Mouse (Mus musculus) lung, embryonic 15.5 days (tissue): ENCODE measurements at regions not wholly inside any gene's neighbourhood (a gene's known extent, or its start where the extent isn't known, plus 50 kb on each side); places are given as distances from the start of the nearest gene placed in this dataset.

ENCODE experiments used
- ATAC-seq: fragments of 200-750 bp; cut with Nextera tagmentation; 2 replicates; pipeline ENCODE4 v1.8.0; 2017; ENCODE audit warnings: moderate number of reproducible peaks, borderline replicate concordance; ENCODE audit not compliant: low FRiP score, low TSS enrichment; ENCODE audit errors: extremely low read depth
- H3K27ac ChIP-seq: fragments of 300-500 bp; sonication (generic); 2 replicates; pipeline ENCODE4 v1.5.1; 2015; ENCODE audit warnings: moderate library complexity, mild to moderate bottlenecking, inconsistent platforms
- H3K27me3 ChIP-seq: fragments of 300-500 bp; sonication (generic); 2 replicates; pipeline ENCODE4 v1.6.1; 2015; ENCODE audit warnings: inconsistent platforms
- H3K36me3 ChIP-seq: fragments of 300-500 bp; sonication (generic); 2 replicates; pipeline ENCODE4 v1.6.1; 2015; ENCODE audit warnings: inconsistent platforms
- H3K4me1 ChIP-seq: fragments of 300-500 bp; sonication (generic); 2 replicates; pipeline ENCODE4 v1.6.1; 2015; ENCODE audit warnings: inconsistent platforms
- H3K4me2 ChIP-seq: fragments of 300-500 bp; sonication (generic); 2 replicates; pipeline ENCODE4 v1.6.1; 2015; ENCODE audit warnings: inconsistent platforms, mild to moderate bottlenecking, moderate library complexity
- H3K4me3 ChIP-seq: fragments of 300-500 bp; sonication (generic); 2 replicates; pipeline ENCODE4 v1.5.1; 2015; ENCODE audit warnings: mild to moderate bottlenecking, inconsistent platforms
- H3K9ac ChIP-seq: fragments of 300-500 bp; sonication (generic); 2 replicates; pipeline ENCODE4 v1.6.1; 2015; ENCODE audit warnings: inconsistent platforms
- H3K9me3 ChIP-seq: fragments of 300-500 bp; sonication (generic); 2 replicates; pipeline ENCODE4 v1.6.1; 2016; ENCODE audit warnings: inconsistent platforms
- WGBS: fragments of 180-500 bp; shearing (Covaris S2); methylation state at CpG from one replicate; pipeline ENCODE4 v1.1.7; 2015; 5-methylcytosine and 5-hydroxymethylcytosine counted together

DNA sequence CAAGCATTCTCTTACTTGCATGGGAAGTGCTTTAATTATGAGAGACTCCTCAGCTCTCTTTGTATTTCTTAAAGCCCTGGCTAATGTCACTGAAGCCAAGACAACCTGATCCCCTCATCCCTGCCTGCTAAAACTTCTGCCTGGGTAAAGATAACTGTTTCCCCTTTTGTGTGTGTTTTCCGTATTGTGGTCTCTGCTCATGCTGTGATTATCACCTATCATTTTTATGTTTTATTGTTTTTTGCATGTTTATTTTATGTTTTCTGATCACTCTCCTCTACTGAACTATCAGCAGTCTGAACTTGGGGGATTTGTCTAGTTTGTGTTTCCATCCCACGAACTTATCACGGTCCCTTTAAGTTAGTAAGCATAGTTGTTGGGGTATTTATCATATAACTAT, 100.1 kb upstream of the Prdm1 start:
- no peak overlapping the region for H3K27ac ChIP-seq
- H3K4me2 ChIP-seq: no peak overlapping the region
- H3K4me3 ChIP-seq: no peak overlapping the region
- H3K27me3 ChIP-seq: no peaks in the 10 kb centered on the region
- 93% methylated on average over 3 of the region's 3 CpGs for WGBS
- H3K4me1 ChIP-seq: peaks cover 11% of the 10 kb centered on the region; the same call in 1 of the 2 replicates
- no peak for ATAC-seq
- H3K36me3 ChIP-seq: no peaks in the 10 kb centered on the region
- H3K9me3 ChIP-seq: no peaks in the 10 kb centered on the region
- no peak overlapping the region for H3K9ac ChIP-seq

GRCm38 (mm10) chr10:44627431-44627830, 99.1 kb upstream of the Prdm1 start:
- ATAC-seq: no peak
- Histone ChIP-seq H3K27me3 (no peaks in the 10 kb centered on the region), H3K9me3 (no peaks in the 10 kb centered on the region), H3K27ac (no peak overlapping the region), H3K4me1 (peaks cover 6% of the 10 kb centered on the region; the same call in 1 of the 2 replicates), H3K36me3 (no peaks in the 10 kb centered on the region), H3K4me3 (no peak overlapping the region), H3K4me2 (no peak overlapping the region), H3K9ac (no peak overlapping the region)
- 88% methylated on average over 3 of the region's 3 CpGs for WGBS

GRCm38 (mm10) chr10:44625521-44625920, 97.2 kb upstream of the Prdm1 start:
- Histone ChIP-seq H3K9ac (no peak overlapping the region), H3K36me3 (no peaks in the 10 kb centered on the region), H3K9me3 (no peaks in the 10 kb centered on the region), H3K4me3 (no peak overlapping the region), H3K4me2 (no peak overlapping the region), H3K27me3 (no peaks in the 10 kb centered on the region), H3K27ac (no peak overlapping the region), H3K4me1 (no peaks in the 10 kb centered on the region)
- WGBS: 86% methylated on average over 4 of the region's 4 CpGs
- ATAC-seq: no peak

DNA sequence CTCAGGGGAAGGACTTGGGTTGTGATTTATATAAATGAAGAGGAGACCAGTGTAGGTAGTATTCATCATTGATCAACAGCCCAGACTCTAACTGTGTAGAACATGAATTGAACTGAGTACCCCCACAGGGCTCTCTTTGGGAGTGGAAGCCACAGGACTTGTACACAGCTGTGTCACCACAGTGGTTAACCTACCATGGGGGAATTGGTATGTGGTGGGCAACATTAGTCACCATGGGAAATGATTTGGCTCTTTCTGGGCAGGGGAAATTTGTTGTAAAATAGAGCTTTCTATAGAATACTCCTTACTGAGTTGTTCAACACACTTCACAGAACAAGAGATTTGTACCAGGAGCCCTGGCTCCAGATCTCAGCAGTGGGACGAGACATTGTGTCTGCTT, 87.3 kb upstream of the Prdm1 start:
- H3K36me3 ChIP-seq: no peaks in the 10 kb centered on the region
- no peak overlapping the region for H3K9ac ChIP-seq
- no peak for ATAC-seq
- H3K4me1 ChIP-seq: no peaks in the 10 kb centered on the region
- H3K4me3 ChIP-seq: no peak overlapping the region
- H3K27ac ChIP-seq: no peak overlapping the region
- WGBS: 71% methylated on average over 1 of the region's 1 CpGs
- no peaks in the 10 kb centered on the region for H3K9me3 ChIP-seq
- H3K27me3 ChIP-seq: no peaks in the 10 kb centered on the region
- H3K4me2 ChIP-seq: no peak overlapping the region

DNA sequence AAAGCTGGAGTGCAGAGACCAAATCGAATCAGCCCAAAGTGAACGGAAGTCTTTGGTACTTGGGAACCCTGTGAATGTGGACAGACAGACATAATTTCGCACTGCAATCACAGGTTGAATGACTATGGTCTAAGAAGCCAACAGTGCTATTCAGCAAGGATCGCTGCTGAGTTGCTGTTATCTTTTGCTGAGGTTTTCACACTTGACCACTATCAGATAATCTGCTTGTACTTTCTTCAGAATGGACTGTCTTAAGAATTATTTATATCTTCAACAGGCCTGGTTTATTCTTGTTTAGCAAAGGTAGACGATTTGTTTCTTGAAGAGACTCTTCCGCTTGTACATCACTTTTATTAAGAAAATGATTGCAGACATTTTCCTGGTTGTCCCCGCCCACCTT, 84.3 kb upstream of the Prdm1 start:
- Histone ChIP-seq H3K4me2 (no peak overlapping the region), H3K9me3 (no peaks in the 10 kb centered on the region), H3K4me1 (peaks cover 4% of the 10 kb centered on the region; the same call in 1 of the 2 replicates), H3K27me3 (no peaks in the 10 kb centered on the region), H3K36me3 (no peaks in the 10 kb centered on the region), H3K9ac (no peak overlapping the region), H3K4me3 (no peak overlapping the region), H3K27ac (no peak overlapping the region)
- ATAC-seq: no peak
- 87% methylated on average over 7 of the region's 7 CpGs for WGBS

DNA sequence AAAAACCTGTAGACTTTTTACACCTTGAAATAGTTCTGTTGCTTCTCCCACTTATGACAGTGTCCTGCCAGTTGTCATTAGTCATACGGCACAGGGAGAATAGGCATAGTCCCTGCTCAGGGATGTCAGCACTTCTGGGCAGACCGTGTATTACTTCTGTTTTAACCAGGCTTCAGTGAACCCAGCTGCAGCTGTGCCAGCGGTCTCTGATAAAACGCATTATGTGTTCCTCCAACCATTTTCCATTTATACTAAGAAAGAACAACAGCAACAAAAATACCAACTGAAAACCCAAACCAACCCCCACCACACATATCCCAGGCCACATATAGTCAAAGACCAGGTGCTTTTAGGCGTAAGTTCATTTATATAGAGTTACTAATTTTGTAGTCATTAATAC, 83.1 kb upstream of the Prdm1 start:
- Histone ChIP-seq H3K27ac (no peak overlapping the region), H3K9me3 (no peaks in the 10 kb centered on the region), H3K4me2 (no peak overlapping the region), H3K4me3 (no peak overlapping the region), H3K9ac (no peak overlapping the region), H3K27me3 (no peaks in the 10 kb centered on the region), H3K36me3 (no peaks in the 10 kb centered on the region), H3K4me1 (peaks cover 13% of the 10 kb centered on the region; the same call in 1 of the 2 replicates)
- ATAC-seq: no peak
- 81% methylated on average over 5 of the region's 5 CpGs for WGBS

GRCm38 (mm10) chr10:44609187-44609586, 80.9 kb upstream of the Prdm1 start:
- Histone ChIP-seq H3K27ac (no peak overlapping the region), H3K4me2 (no peak overlapping the region), H3K36me3 (no peaks in the 10 kb centered on the region), H3K9ac (no peak overlapping the region), H3K27me3 (no peaks in the 10 kb centered on the region), H3K4me1 (peaks cover 13% of the 10 kb centered on the region; the same call in 1 of the 2 replicates), H3K9me3 (no peaks in the 10 kb centered on the region), H3K4me3 (no peak overlapping the region)
- ATAC-seq: no peak
- 64% methylated on average over 6 of the region's 6 CpGs for WGBS

GRCm38 (mm10) chr10:44607334-44607851, 79.1 kb upstream of the Prdm1 start:
- Histone ChIP-seq H3K9me3 (no peaks in the 10 kb centered on the region), H3K9ac (no peak overlapping the region), H3K4me3 (no peak overlapping the region), H3K4me2 (no peak overlapping the region), H3K4me1 (peaks cover 13% of the 10 kb centered on the region; the same call in 1 of the 2 replicates), H3K27ac (no peak overlapping the region), H3K27me3 (no peaks in the 10 kb centered on the region), H3K36me3 (no peaks in the 10 kb centered on the region)
- 24% methylated on average over 5 of the region's 5 CpGs for WGBS
- no peak for ATAC-seq

- Histone ChIP-seq H3K4me2 (no peak overlapping the region), H3K4me3 (no peak overlapping the region), H3K27me3 (no peaks in the 10 kb centered on the region), H3K36me3 (no peaks in the 10 kb centered on the region), H3K4me1 (peaks cover 13% of the 10 kb centered on the region; the same call in 1 of the 2 replicates), H3K9me3 (no peaks in the 10 kb centered on the region), H3K27ac (no peak overlapping the region), H3K9ac (no peak overlapping the region)
- ATAC-seq: no peak
- 83% methylated on average over 11 of the region's 11 CpGs for WGBS
These were observed 76.2 kb upstream of the Prdm1 start for GRCm38 (mm10) chr10:44604512-44604911.

GRCm38 (mm10) chr10:44603461-44603860, 75.2 kb upstream of the Prdm1 start:
- Histone ChIP-seq H3K4me1 (peaks cover 13% of the 10 kb centered on the region; the same call in 1 of the 2 replicates), H3K27ac (no peak overlapping the region), H3K27me3 (no peaks in the 10 kb centered on the region), H3K4me3 (no peak overlapping the region), H3K9me3 (no peaks in the 10 kb centered on the region), H3K4me2 (no peak overlapping the region), H3K36me3 (no peaks in the 10 kb centered on the region), H3K9ac (no peak overlapping the region)
- no peak for ATAC-seq
- WGBS: 86% methylated on average over 5 of the region's 5 CpGs

GRCm38 (mm10) chr10:44601550-44601949, 73.2 kb upstream of the Prdm1 start:
- 57% methylated on average over 10 of the region's 10 CpGs for WGBS
- H3K9ac ChIP-seq: no peak overlapping the region
- H3K36me3 ChIP-seq: no peaks in the 10 kb centered on the region
- H3K27me3 ChIP-seq: no peaks in the 10 kb centered on the region
- no peak overlapping the region for H3K4me3 ChIP-seq
- H3K27ac ChIP-seq: no peak overlapping the region
- H3K9me3 ChIP-seq: no peaks in the 10 kb centered on the region
- H3K4me2 ChIP-seq: no peak overlapping the region
- H3K4me1 ChIP-seq: no peaks in the 10 kb centered on the region
- no peak for ATAC-seq

- ATAC-seq: no peak
- Histone ChIP-seq H3K4me2 (no peak overlapping the region), H3K36me3 (no peaks in the 10 kb centered on the region), H3K9ac (no peak overlapping the region), H3K4me3 (no peak overlapping the region), H3K27me3 (no peaks in the 10 kb centered on the region), H3K27ac (no peak overlapping the region), H3K4me1 (no peaks in the 10 kb centered on the region), H3K9me3 (no peaks in the 10 kb centered on the region)
- 39% methylated on average over 4 of the region's 4 CpGs for WGBS
These were observed 71.6 kb upstream of the Prdm1 start for GRCm38 (mm10) chr10:44599964-44600334.
